Mouse (Mus musculus): ENCODE measurements around the gene Ctrc. TPM values are rescaled to one million over a fixed set of nuclear protein-coding genes. Genes with fewer than 3 reads are reported as not detected.
A peak's percentile ranks its signal among the peaks of the same experiment; 100 is the strongest.

Gene Ctrc
- polyA plus RNA-seq, 1 experiment from 2014 or later = not detected

DNA sequence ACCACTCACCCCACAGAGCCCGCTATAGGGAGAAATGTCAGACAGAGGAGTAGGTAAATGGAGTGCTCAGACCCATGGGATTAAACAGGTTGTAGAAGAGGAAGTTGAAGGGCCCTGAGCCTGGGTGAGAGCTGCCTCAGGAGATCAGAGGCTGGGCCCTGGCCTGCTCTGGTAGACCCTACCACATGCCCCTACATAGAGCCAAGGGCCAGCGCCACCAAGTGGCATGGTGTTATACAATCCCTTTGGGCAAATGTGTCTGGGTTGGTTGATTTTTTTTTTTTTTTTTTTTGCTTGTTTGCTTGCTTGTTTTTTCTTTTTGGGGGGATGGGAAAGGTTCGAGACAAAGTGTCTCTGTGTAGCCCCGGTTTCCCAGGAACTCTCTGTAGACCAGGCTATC lies 42.1 kb downstream of the Ctrc start:
- Histone ChIP-seq H3K27me3 (ENCODE audit: control insufficient read depth, insufficient read depth, low read depth, low read length) (no peaks in the 10 kb centered on the region), H3K9ac (ENCODE audit: low read depth, low read length) (no peak overlapping the region), H3K4me2 (ENCODE audit: low read depth, low read length) (no peak overlapping the region), H3K27ac (ENCODE audit: low read length) (no peak overlapping the region), H3K4me1 (ENCODE audit: control insufficient read depth, low read depth, low read length) (no peaks in the 10 kb centered on the region), H3K36me3 (ENCODE audit: control insufficient read depth, insufficient read depth) (peaks cover 45% of the 10 kb centered on the region), H3K9me3 (replicated peaks; ENCODE audit: control insufficient read depth, low read length) (no peaks in the 10 kb centered on the region), H3K4me3 (ENCODE audit: low read depth, low read length) (no peak overlapping the region)
- 69% methylated on average over 4 of the region's 4 CpGs for WGBS (ENCODE audit: insufficient replicate concordance)
- no peak; the same call in 1 of the 2 replicates for ATAC-seq (ENCODE audit: low read depth)

DNA sequence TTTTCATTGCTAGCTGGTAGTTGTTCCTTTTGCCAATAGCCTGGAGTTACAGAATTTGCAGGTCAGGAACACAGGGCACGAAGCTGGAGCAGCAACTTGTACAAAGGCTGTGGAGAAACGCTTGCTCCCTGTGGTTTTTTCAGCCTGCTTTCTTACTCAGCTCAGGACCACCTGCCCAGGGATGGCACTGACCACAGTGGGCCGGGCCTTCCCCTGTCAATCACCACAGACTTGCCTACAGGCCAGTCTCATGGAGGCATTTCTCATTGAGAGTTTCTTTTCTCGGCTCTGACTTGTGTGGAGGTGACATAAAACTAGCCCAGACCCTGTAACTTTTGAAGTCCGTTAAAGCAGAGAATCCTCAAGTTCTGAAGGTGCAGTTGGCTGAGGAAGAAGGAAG lies 48.6 kb downstream of the Ctrc start:
- H3K36me3 ChIP-seq (ENCODE audit: control insufficient read depth, insufficient read depth) = no peaks in the 10 kb centered on the region
- no peak overlapping the region for H3K4me2 ChIP-seq (ENCODE audit: low read depth, low read length)
- H3K27me3 ChIP-seq (ENCODE audit: control insufficient read depth, insufficient read depth, low read depth, low read length) = no peaks in the 10 kb centered on the region
- H3K4me1 ChIP-seq (ENCODE audit: control insufficient read depth, low read depth, low read length) = peaks cover 16% of the 10 kb centered on the region
- no peak overlapping the region for H3K9ac ChIP-seq (ENCODE audit: low read depth, low read length)
- ATAC-seq (ENCODE audit: low read depth) = no peak
- no peak overlapping the region for H3K4me3 ChIP-seq (ENCODE audit: low read depth, low read length)
- H3K27ac ChIP-seq (ENCODE audit: low read length) = no peak overlapping the region
- 81% methylated on average over 5 of the region's 5 CpGs for WGBS (ENCODE audit: insufficient replicate concordance)
- H3K9me3 ChIP-seq (replicated peaks; ENCODE audit: control insufficient read depth, low read length) = no peaks in the 10 kb centered on the region

DNA sequence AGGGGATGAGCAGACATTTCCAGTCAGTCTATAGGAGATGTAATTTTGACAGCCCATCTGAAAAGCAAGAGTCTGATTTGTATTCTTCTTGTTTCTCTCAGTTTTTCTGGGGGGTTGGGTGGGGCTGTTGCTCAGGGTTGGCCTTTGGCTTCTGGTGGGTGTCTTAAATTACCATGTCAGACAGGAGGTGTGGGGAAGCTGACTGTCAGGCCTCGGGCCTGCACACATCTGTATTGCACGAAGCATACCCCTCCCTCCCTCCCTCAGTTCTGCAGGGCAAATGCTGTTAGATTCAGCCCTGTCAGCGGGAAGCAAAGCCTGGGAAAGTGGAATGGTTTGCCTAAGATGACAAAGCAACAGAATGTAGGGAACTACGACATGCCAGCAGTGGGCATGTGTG lies 49.2 kb downstream of the Ctrc start:
- Histone ChIP-seq H3K4me2 (ENCODE audit: low read depth, low read length) (no peak overlapping the region), H3K36me3 (ENCODE audit: control insufficient read depth, insufficient read depth) (no peaks in the 10 kb centered on the region), H3K9ac (ENCODE audit: low read depth, low read length) (no peak overlapping the region), H3K27me3 (ENCODE audit: control insufficient read depth, insufficient read depth, low read depth, low read length) (no peaks in the 10 kb centered on the region), H3K27ac (ENCODE audit: low read length) (no peak overlapping the region), H3K4me1 (ENCODE audit: control insufficient read depth, low read depth, low read length) (peaks cover 22% of the 10 kb centered on the region), H3K9me3 (replicated peaks; ENCODE audit: control insufficient read depth, low read length) (no peaks in the 10 kb centered on the region), H3K4me3 (ENCODE audit: low read depth, low read length) (no peak overlapping the region)
- WGBS (ENCODE audit: insufficient replicate concordance) = 78% methylated on average over 4 of the region's 4 CpGs
- ATAC-seq (ENCODE audit: low read depth) = no peak

DNA sequence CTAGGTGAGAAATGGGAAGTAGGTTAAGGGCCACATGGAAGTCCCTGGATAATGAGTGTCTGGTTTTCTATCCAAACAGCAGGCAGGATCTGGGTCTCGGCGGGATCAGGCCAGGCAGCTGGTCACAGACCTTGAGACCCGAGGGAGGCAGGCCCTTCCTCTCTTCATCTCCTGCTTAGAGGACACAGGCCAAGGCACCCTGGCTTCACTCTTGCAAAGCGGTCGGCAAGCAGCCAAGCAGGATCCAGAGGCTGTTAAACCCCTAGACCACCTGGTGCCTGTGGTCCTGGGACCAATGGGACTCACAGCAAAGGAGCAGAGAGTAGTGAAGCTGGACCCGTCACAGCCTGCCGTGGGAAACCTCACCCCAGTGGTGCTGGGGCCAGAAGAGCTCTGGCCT lies 49.8 kb downstream of the Ctrc start:
- 78% methylated on average over 7 of the region's 7 CpGs for WGBS (ENCODE audit: insufficient replicate concordance)
- Histone ChIP-seq H3K27me3 (ENCODE audit: control insufficient read depth, insufficient read depth, low read depth, low read length) (no peaks in the 10 kb centered on the region), H3K36me3 (ENCODE audit: control insufficient read depth, insufficient read depth) (no peaks in the 10 kb centered on the region), H3K9me3 (replicated peaks; ENCODE audit: control insufficient read depth, low read length) (no peaks in the 10 kb centered on the region), H3K9ac (ENCODE audit: low read depth, low read length) (no peak overlapping the region), H3K4me3 (ENCODE audit: low read depth, low read length) (no peak overlapping the region), H3K4me2 (ENCODE audit: low read depth, low read length) (no peak overlapping the region), H3K27ac (ENCODE audit: low read length) (no peak overlapping the region), H3K4me1 (ENCODE audit: control insufficient read depth, low read depth, low read length) (peaks cover 27% of the 10 kb centered on the region)
- ATAC-seq (ENCODE audit: low read depth) = no peak

DNA sequence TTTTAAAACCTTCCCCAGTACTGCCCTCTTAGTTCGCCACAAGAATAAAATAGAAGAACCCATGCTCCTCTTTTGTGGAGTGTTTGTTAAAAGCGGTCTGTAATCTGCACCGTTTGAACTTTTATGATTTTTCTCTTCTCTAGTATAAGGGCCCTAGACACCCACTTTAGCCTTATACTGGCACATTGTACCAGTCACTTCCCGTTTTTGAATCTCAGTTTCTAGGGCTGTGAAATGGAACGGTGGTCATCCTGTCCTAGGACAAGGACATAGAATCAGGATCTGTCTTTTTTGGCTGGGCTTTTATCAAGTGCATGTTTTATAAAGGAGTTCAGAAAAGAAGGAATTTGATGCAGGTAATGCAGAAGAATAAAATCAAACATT lies 52.0 kb downstream of the Ctrc start:
- Histone ChIP-seq H3K4me3 (ENCODE audit: low read depth, low read length) (peak overlapping the region; percentile 79), H3K27ac (ENCODE audit: low read length) (peak overlapping the region; percentile 96), H3K4me2 (ENCODE audit: low read depth, low read length) (peak overlapping the region; percentile 77), H3K9ac (ENCODE audit: low read depth, low read length) (peak overlapping the region; percentile 78), H3K9me3 (replicated peaks; ENCODE audit: control insufficient read depth, low read length) (no peaks in the 10 kb centered on the region), H3K36me3 (ENCODE audit: control insufficient read depth, insufficient read depth) (no peaks in the 10 kb centered on the region), H3K4me1 (ENCODE audit: control insufficient read depth, low read depth, low read length) (peaks cover 39% of the 10 kb centered on the region), H3K27me3 (ENCODE audit: control insufficient read depth, insufficient read depth, low read depth, low read length) (no peaks in the 10 kb centered on the region)
- WGBS (ENCODE audit: insufficient replicate concordance) = 5% methylated on average over 5 of the region's 5 CpGs
- ATAC-seq (ENCODE audit: low read depth) = no peak

DNA sequence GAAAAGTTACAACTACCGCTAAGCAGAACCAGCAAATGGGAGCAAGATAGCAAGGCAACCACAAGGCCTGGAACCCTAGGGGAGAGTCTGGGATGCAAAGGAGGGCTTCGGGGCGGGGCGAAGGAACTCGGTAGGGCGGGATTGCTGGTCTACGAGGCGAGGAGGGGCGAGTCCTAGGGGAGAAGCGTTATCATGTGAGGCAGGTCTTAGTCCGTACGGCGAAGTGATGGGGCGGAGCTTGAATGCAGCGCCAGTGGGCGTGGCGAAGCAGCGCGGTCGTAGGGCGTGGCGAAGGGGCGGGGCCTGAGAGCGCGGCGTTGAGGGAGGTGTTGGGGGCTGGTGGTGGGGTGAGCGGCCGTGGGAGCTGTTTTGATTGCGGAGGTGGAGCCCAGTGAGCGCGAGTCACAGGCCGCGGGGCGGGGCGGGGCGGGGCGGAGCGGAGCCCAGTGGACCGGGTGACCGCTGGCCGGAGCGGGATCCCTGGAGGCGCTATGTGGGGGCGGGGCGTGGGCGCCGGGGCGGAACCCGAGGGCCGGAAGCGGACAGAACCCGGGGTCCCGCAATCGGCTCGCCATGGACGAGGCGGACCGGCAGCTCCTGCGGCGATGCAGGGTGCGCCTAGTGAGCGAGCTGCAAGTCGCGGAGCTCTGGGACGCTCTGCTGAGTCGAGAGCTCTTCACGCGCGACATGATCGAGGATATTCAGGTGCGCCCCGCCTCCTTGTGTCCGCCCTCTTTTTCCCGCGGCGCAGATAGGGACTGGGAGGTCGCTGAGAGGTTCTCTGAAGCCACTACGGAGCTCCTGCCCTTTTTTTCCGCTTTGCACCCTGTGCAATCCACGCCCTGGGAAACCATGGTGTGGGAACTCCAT lies 52.6 kb downstream of the Ctrc start, which contains the start of gene Casp9:
Casp9 (plus strand) TSS at position 331 of the 870 bp plus-strand sequence.
- under 1% methylated on average over 68 of the region's 80 CpGs for WGBS (ENCODE audit: insufficient replicate concordance)

DNA sequence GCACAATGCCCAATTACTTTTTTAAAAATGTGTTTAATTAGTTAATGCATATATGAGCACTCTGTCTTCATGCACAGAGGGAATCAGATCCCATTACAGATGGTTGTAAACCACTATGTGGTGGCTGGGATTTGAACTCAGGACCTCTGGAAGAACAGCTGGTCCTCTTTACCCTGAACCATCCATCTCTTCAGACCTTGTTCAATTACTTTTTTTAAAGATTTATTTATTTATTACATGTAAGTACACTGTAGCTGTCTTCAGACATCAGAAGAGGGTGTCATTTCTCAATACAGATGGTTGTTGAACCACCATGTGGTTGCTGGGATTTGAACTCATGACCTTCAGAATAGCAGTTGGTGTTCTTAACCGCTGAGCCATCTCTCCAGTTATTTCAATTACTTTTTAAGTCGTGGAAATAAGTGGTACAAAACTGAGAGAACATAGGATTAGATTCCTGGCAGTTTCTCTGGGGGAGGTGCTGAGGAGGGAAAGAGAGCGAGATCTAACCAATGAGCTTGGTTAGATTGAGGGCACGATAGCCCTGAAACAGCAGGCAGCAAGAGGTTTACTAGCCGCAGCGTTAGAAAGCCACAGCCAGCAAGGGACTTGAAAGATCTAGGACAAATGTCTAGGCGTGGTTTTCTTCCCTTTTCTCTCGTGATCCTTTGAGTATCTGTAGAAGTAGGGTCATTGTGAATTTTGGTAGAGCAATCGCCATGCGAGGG lies 53.4 kb downstream of the Ctrc start:
- Histone ChIP-seq H3K9me3 (replicated peaks; ENCODE audit: control insufficient read depth, low read length) (no peaks in the 10 kb centered on the region), H3K4me2 (ENCODE audit: low read depth, low read length) (peak overlapping the region; percentile 77), H3K9ac (ENCODE audit: low read depth, low read length) (peak overlapping the region; percentile 57), H3K27ac (ENCODE audit: low read length) (peak overlapping the region; percentile 96), H3K4me1 (ENCODE audit: control insufficient read depth, low read depth, low read length) (peaks cover 39% of the 10 kb centered on the region), H3K27me3 (ENCODE audit: control insufficient read depth, insufficient read depth, low read depth, low read length) (no peaks in the 10 kb centered on the region), H3K36me3 (ENCODE audit: control insufficient read depth, insufficient read depth) (no peaks in the 10 kb centered on the region), H3K4me3 (ENCODE audit: low read depth, low read length) (peak overlapping the region; percentile 79)
- no peak for ATAC-seq (ENCODE audit: low read depth)
- WGBS (ENCODE audit: insufficient replicate concordance) = 5% methylated on average over 10 of the region's 10 CpGs

More for the DNA sequence above, 52.6 kb downstream of the Ctrc start, which contains the start of gene Casp9:
- Histone ChIP-seq H3K4me3 (ENCODE audit: low read depth, low read length) (peak within 1 kb of the TSS; percentile 79), H3K9ac (ENCODE audit: low read depth, low read length) (peak within 1 kb of the TSS; percentile 78), H3K27me3 (ENCODE audit: control insufficient read depth, insufficient read depth, low read depth, low read length) (no peaks in the 10 kb centered on the region), H3K9me3 (replicated peaks; ENCODE audit: control insufficient read depth, low read length) (no peaks in the 10 kb centered on the region), H3K27ac (ENCODE audit: low read length) (peak within 1 kb of the TSS; percentile 96), H3K36me3 (ENCODE audit: control insufficient read depth, insufficient read depth) (no peaks in the 10 kb centered on the region), H3K4me1 (ENCODE audit: control insufficient read depth, low read depth, low read length) (peaks cover 39% of the 10 kb centered on the region), H3K4me2 (ENCODE audit: low read depth, low read length) (peak within 1 kb of the TSS; percentile 77)
- ATAC-seq (ENCODE audit: low read depth) = peak; percentile 81

DNA sequence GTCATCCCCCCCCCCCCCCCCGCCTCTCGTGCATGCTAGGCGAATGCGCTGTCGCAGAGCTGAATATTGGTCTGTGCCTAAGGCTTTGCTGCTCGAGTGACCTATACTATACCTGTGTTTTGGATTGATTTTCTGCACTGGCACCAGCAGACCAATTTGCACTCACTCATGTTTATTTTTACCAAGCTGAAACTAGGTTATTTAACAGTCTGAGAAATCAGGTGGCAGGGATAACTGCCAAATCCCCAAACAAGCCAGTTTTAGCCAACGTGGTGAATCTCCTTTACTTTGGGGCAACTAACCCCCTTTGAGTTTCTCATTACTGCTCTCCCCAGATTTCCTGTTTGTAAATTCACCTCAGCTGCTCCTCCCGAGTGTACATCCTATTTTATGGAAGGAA lies 54.2 kb downstream of the Ctrc start:
- H3K4me2 ChIP-seq (ENCODE audit: low read depth, low read length) = no peak overlapping the region
- H3K27ac ChIP-seq (ENCODE audit: low read length) = peak overlapping the region; percentile 96; the same call in 1 of the 2 replicates
- H3K9ac ChIP-seq (ENCODE audit: low read depth, low read length) = no peak overlapping the region
- no peak for ATAC-seq (ENCODE audit: low read depth)
- H3K27me3 ChIP-seq (ENCODE audit: control insufficient read depth, insufficient read depth, low read depth, low read length) = no peaks in the 10 kb centered on the region
- no peaks in the 10 kb centered on the region; the same call in 1 of the 2 replicates for H3K36me3 ChIP-seq (ENCODE audit: control insufficient read depth, insufficient read depth)
- peaks cover 39% of the 10 kb centered on the region for H3K4me1 ChIP-seq (ENCODE audit: control insufficient read depth, low read depth, low read length)
- no peaks in the 10 kb centered on the region for H3K9me3 ChIP-seq (replicated peaks; ENCODE audit: control insufficient read depth, low read length)
- no peak overlapping the region for H3K4me3 ChIP-seq (ENCODE audit: low read depth, low read length)
- 65% methylated on average over 8 of the region's 8 CpGs for WGBS (ENCODE audit: insufficient replicate concordance)

DNA sequence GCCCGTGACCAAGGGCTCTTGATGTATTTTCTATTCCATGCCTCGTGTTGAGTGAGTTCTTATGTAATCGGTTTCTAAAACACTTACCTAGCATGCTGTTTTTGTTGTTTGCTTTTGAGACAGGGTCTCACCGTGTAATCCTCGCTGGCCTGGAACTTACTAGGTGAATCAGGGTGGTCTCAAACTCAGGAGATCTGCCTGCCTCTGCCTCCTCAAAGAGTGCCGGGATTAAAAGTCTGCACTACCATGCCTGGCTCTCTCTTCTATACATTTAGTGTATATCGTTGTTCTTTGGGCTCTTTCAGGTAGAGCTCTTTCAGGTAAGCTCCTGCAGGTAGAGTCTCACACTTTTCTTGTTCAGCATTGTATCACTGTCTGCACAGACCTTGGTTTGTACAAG lies 54.7 kb downstream of the Ctrc start:
- peak overlapping the region; percentile 83 for H3K4me2 ChIP-seq (ENCODE audit: low read depth, low read length)

More for the DNA sequence above, 54.7 kb downstream of the Ctrc start:
- Histone ChIP-seq H3K4me1 (ENCODE audit: control insufficient read depth, low read depth, low read length) (peaks cover 39% of the 10 kb centered on the region), H3K9me3 (replicated peaks; ENCODE audit: control insufficient read depth, low read length) (no peaks in the 10 kb centered on the region), H3K36me3 (ENCODE audit: control insufficient read depth, insufficient read depth) (no peaks in the 10 kb centered on the region; the same call in 1 of the 2 replicates), H3K4me3 (ENCODE audit: low read depth, low read length) (no peak overlapping the region), H3K9ac (ENCODE audit: low read depth, low read length) (no peak overlapping the region), H3K27me3 (ENCODE audit: control insufficient read depth, insufficient read depth, low read depth, low read length) (no peaks in the 10 kb centered on the region), H3K27ac (ENCODE audit: low read length) (peak overlapping the region; percentile 91)
- no peak for ATAC-seq (ENCODE audit: low read depth)
- WGBS (ENCODE audit: insufficient replicate concordance) = 84% methylated on average over 7 of the region's 7 CpGs

Measured in liver, embryonic 16.5 days (tissue).